Mouse (Mus musculus) lung, adult 10 weeks (tissue): ENCODE results near the gene Vmn2r96. TPM values are rescaled to one million over a fixed set of nuclear protein-coding genes. Genes with fewer than 3 reads are reported as not detected.

Experiments used
- polyA plus RNA-seq: library from polyadenylated mRNA; stranded (reverse); fragments of 350-450 nt; fragmentation: Illumina TruSeq; extraction: RNeasy Lipid Tissue Mini Kit (QIAGEN cat#74804); gene quantifications from one replicate; pipeline ENCODE4 v1.2.3, GENCODE M21; 2014; ENCODE audit warnings: low read depth, low replicate concordance; ENCODE audit not compliant: insufficient read depth

Gene Vmn2r96
- polyA plus RNA-seq, result not detected

GRCm38 (mm10) chr17:18572851-18573250 is at the start of gene Vmn2r96:
TSS of gene Vmn2r96 (plus strand) at chr17:18573151.

Other genes with a start within 250 kb of the Vmn2r96 start
- gene Vmn2r95, start 149.1 kb upstream of the Vmn2r96 start, polyA plus RNA-seq, result not detected